ENCODE assay signal across 8 mouse cellular contexts in the genomic region with DNA sequence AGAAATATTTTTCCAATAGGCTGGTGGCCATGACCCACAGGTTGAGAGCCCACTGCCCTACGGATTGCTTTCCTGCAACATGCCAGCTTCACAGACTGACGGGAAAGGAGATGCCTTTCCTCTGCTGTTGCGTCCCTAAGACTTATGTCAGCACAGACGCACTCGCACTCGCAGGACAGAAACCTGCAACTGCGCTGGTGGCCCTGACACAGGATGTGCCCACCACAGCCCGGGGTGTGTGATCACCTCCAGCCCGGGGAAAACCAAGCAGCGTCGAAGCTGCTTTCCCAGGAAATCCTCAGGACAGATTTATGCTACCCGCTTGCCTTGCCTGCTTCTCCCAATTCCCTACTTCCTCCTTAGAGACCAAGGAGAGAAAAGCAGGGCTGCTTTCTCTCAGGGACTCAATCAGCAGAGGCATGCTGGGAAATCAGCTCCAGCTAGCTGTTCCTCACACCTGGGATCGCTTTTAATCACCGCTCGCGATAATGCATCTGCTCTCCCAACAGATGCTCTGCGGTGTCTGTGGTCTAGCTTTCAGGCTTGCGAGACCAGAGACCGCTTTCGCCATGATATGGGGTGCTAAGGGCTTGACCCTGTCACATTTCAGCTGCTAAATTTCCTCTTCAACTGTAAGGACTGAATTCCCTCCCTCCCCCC. TPM values are rescaled to one million over a fixed set of nuclear protein-coding genes. Genes with fewer than 3 reads are reported as not detected.
DNase-seq lines count a peak whose midpoint lies in the region; ATAC-seq lines count a peak whose summit lies in the region.

No protein-coding gene starts in this region.

- no peak overlapping the region for H3K27ac ChIP-seq in lung, embryonic 16.5 days (ENCODE audit: low read length)
- H3K27ac ChIP-seq in intestine, embryonic 16.5 days (ENCODE audit: low read length), result no peak overlapping the region
- H3K27ac ChIP-seq in neural tube, embryonic 12.5 days, result no peak overlapping the region

- ATAC-seq in lung, embryonic 16.5 days (ENCODE audit: low read depth), result no peak
- peak; percentile 44; the same call in 1 of the 2 replicates for ATAC-seq in intestine, embryonic 16.5 days
- peak; percentile 73 for ATAC-seq in neural tube, embryonic 12.5 days (ENCODE audit: low FRiP score, low read depth)

- peak overlapping the region; percentile 35 for H3K4me3 ChIP-seq in lung, embryonic 16.5 days (ENCODE audit: low read length)
- H3K4me3 ChIP-seq in intestine, embryonic 16.5 days (ENCODE audit: low read length), result peak overlapping the region; percentile 18; the same call in 1 of the 2 replicates
- 0 out of 2 replicates have a peak overlapping the region, but pooled peaks have one; percentile 15 for H3K4me3 ChIP-seq in neural tube, embryonic 12.5 days

- H3K9ac ChIP-seq in lung, embryonic 16.5 days (ENCODE audit: low read length), result peak overlapping the region; percentile 58
- peak overlapping the region; percentile 45 for H3K9ac ChIP-seq in intestine, embryonic 16.5 days (ENCODE audit: low read depth, low read length)
- 0 out of 2 replicates have a peak overlapping the region, but pooled peaks have one; percentile 40 for H3K9ac ChIP-seq in neural tube, embryonic 12.5 days

- H3K27me3 ChIP-seq in lung, embryonic 16.5 days (ENCODE audit: control insufficient read depth, insufficient read depth, low read depth, low read length), result no peaks in the 10 kb centered on the region
- H3K27me3 ChIP-seq in intestine, embryonic 16.5 days (replicated peaks; ENCODE audit: control insufficient read depth, insufficient read depth, low read length), result no peaks in the 10 kb centered on the region
- no peaks in the 10 kb centered on the region; the same call in 1 of the 2 replicates for H3K27me3 ChIP-seq in neural tube, embryonic 12.5 days (replicated peaks)

- 10% methylated on average over 20 of the region's 20 CpGs for WGBS in lung, embryonic 16.5 days
- WGBS in intestine, embryonic 16.5 days, result 17% methylated on average over 20 of the region's 20 CpGs
- WGBS in neural tube, embryonic 12.5 days, result 28% methylated on average over 20 of the region's 20 CpGs

- H3K9me3 ChIP-seq in lung, embryonic 16.5 days (ENCODE audit: control insufficient read depth, low read length), result no peaks in the 10 kb centered on the region; the same call in 1 of the 2 replicates
- no peaks in the 10 kb centered on the region for H3K9me3 ChIP-seq in intestine, embryonic 16.5 days (ENCODE audit: control insufficient read depth, low read length)
- 0 out of 2 replicates have a peak, but pooled peaks cover 4% of the 10 kb centered on the region for H3K9me3 ChIP-seq in neural tube, embryonic 12.5 days

- no peaks in the 10 kb centered on the region for H3K36me3 ChIP-seq in lung, embryonic 16.5 days (ENCODE audit: control insufficient read depth, insufficient read depth, low read length)
- no peaks in the 10 kb centered on the region for H3K36me3 ChIP-seq in intestine, embryonic 16.5 days (ENCODE audit: control insufficient read depth, insufficient read depth, low read length)
- H3K36me3 ChIP-seq in neural tube, embryonic 12.5 days, result no peaks in the 10 kb centered on the region

- peak overlapping the region; percentile 56 for H3K4me2 ChIP-seq in lung, embryonic 16.5 days (ENCODE audit: low read depth, low read length)
- peak overlapping the region; percentile 49 for H3K4me2 ChIP-seq in intestine, embryonic 16.5 days (ENCODE audit: low read depth, low read length)
- H3K4me2 ChIP-seq in neural tube, embryonic 12.5 days (replicated peaks), result peak overlapping the region; percentile 54

- peaks cover 3% of the 10 kb centered on the region; the same call in 1 of the 2 replicates for H3K4me1 ChIP-seq in lung, embryonic 16.5 days (replicated peaks; ENCODE audit: control insufficient read depth, insufficient read depth, low read length)
- peaks cover 6% of the 10 kb centered on the region; the same call in 1 of the 2 replicates for H3K4me1 ChIP-seq in intestine, embryonic 16.5 days (ENCODE audit: control insufficient read depth, insufficient read depth, low read length)
- peaks cover 5% of the 10 kb centered on the region for H3K4me1 ChIP-seq in neural tube, embryonic 12.5 days

- peak; percentile 5 for DNase-seq in adrenal gland, postnatal 14 days
- DNase-seq in adrenal gland, postnatal 36 days, result no peak
- no peak for DNase-seq in lung, adult 18-20 months
- DNase-seq in adrenal gland, adult 18-20 months (ENCODE audit: low spot score in 2 of 2), result no peak
- DNase-seq in adrenal gland, postnatal 4 days (ENCODE audit: low spot score in 2 of 2), result no peak

RNA-seq across cellular contexts. Expression of a gene that starts 34.1 kb away (rescaled TPM):
- 77.7 and 81.5 TPM in 2 replicates for total RNA-seq in adrenal gland, postnatal 14 days (2021)
- total RNA-seq in adrenal gland, postnatal 36 days (2021), result 100 to 1,000 TPM in 1 of 2 experiments, 10 to 100 TPM in 1; 60.7 to 162 TPM
- 13.3 and 13.5 TPM in 2 replicates for polyA plus RNA-seq in lung, embryonic 16.5 days (2015; fragmentation: Nextera tagmentation; extraction: Ambion mirVana)
- 28.7 and 36.9 TPM in 2 replicates for polyA plus RNA-seq in intestine, embryonic 16.5 days (2015; fragmentation: Nextera tagmentation; extraction: Ambion mirVana)
- 5.2 and 6.1 TPM in 2 replicates for polyA plus RNA-seq in neural tube, embryonic 12.5 days (2016; fragmentation: Nextera tagmentation; extraction: Ambion mirVana)
- total RNA-seq in adrenal gland, adult 18-20 months (2021), result 100 to 1,000 TPM in 1 of 2 experiments, 10 to 100 TPM in 1; 97.8 to 174 TPM
- 10 to 100 TPM; 37.0 to 40.4 TPM for total RNA-seq in adrenal gland, postnatal 4 days (2021)

RNA-seq across cellular contexts. Expression of a gene that starts 39.7 kb away (rescaled TPM):
- total RNA-seq in adrenal gland, postnatal 14 days (2021), result 20.6 and 23.0 TPM in 2 replicates
- total RNA-seq in adrenal gland, postnatal 36 days (2021), result 10 to 100 TPM in 1 of 2 experiments, 1 to 10 TPM in 1; 9.2 to 11.3 TPM
- 1.6 and 1.9 TPM in 2 replicates for polyA plus RNA-seq in lung, embryonic 16.5 days (2015; fragmentation: Nextera tagmentation; extraction: Ambion mirVana)
- 4.6 and 9.8 TPM in 2 replicates for polyA plus RNA-seq in intestine, embryonic 16.5 days (2015; fragmentation: Nextera tagmentation; extraction: Ambion mirVana)
- polyA plus RNA-seq in neural tube, embryonic 12.5 days (2016; fragmentation: Nextera tagmentation; extraction: Ambion mirVana), result 7.8 and 10.9 TPM in 2 replicates
- total RNA-seq in adrenal gland, adult 18-20 months (2021), result 10 to 100 TPM; 12.9 to 57.7 TPM
- total RNA-seq in adrenal gland, postnatal 4 days (2021), result 10 to 100 TPM; 11.0 to 12.8 TPM
